28 mouse cellular contexts compared by ENCODE assay signal in genomic region chr11:17764146-17764545, GRCm38 (mm10).
DNase-seq lines count a peak whose midpoint lies in the region; ATAC-seq and TF ChIP-seq lines count a peak whose summit lies in the region.
"Had no signal": no experiment of that assay in that cellular context is flagged by ENCODE, and none has a peak within 500 bp of the region (broad histone marks: within the 10 kb centered on the region; RNA-seq: fewer than 3 reads in every experiment).

No protein-coding gene starts in this region.

- no peaks in the 10 kb centered on the region for H3K79me2 ChIP-seq in MEL (ENCODE audit: control insufficient read depth, insufficient read depth, low read length, poor library complexity)

- H3K4me1 ChIP-seq in MEL (ENCODE audit: control insufficient read depth in 1 of 2, insufficient read depth in 2 of 2, low read length in 2 of 2): peaks cover 7 to 15% of the 10 kb centered on the region in 2 experiments
- H3K4me1 ChIP-seq: embryonic facial prominence, embryonic 13.5 days; forebrain, embryonic 12.5 days; forebrain, embryonic 15.5 days; hindbrain, embryonic 10.5 days; hindbrain, embryonic 13.5 days had no signal

- no peak for TF ChIP-seq RAD21 in MEL (IDR thresholded peaks at IDR 0.05; ENCODE audit: low read depth, low read length)

- peaks cover 2 to 18% of the 10 kb centered on the region in 2 experiments; a peak in 3 of 4 replicates for H3K36me3 ChIP-seq in MEL (ENCODE audit: control insufficient read depth in 1 of 2, insufficient read depth in 2 of 2, low read length in 2 of 2)
- H3K36me3 ChIP-seq: embryonic facial prominence, embryonic 10.5 days; embryonic facial prominence, embryonic 13.5 days; forebrain, embryonic 12.5 days; forebrain, embryonic 15.5 days; heart, embryonic 12.5 days; heart, embryonic 15.5 days; hindbrain, embryonic 10.5 days; hindbrain, embryonic 13.5 days had no signal

- TF ChIP-seq POLR2A in MEL (IDR thresholded peaks at IDR 0.05; ENCODE audit: control insufficient read depth in 1 of 2, insufficient read depth in 1 of 2, low read depth in 1 of 2, low read length in 2 of 2, poor library complexity in 1 of 2): no peak

- no peak overlapping the region for H3K9ac ChIP-seq in MEL (ENCODE audit: control insufficient read depth, low read depth, low read length, poor library complexity, severe bottlenecking)
- H3K9ac ChIP-seq: embryonic facial prominence, embryonic 13.5 days; forebrain, embryonic 12.5 days; forebrain, embryonic 15.5 days; heart, embryonic 12.5 days; heart, embryonic 15.5 days; hindbrain, embryonic 13.5 days had no signal

- no peak for ATAC-seq in cerebellum, adult (ENCODE audit: insufficient number of reproducible peaks, low FRiP score, low TSS enrichment)
- ATAC-seq: forebrain, embryonic 15.5 days; inflammation-experienced regulatory T-cells, adult 6 months; intestine, embryonic 16.5 days; Patski had no signal

- no peak for TF ChIP-seq CTCF in MEL (IDR thresholded peaks at IDR 0.05 in 2 of 3, conservative IDR thresholded peaks at IDR 0.05 in 1 of 3; ENCODE audit: control insufficient read depth in 1 of 3, insufficient read depth in 1 of 3, low read depth in 2 of 3, low read length in 3 of 3, poor library complexity in 1 of 3, severe bottlenecking in 1 of 3)

- H3K9me3 ChIP-seq in MEL (replicated peaks; ENCODE audit: insufficient read depth, low read length): no peaks in the 10 kb centered on the region
- H3K9me3 ChIP-seq: embryonic facial prominence, embryonic 10.5 days; embryonic facial prominence, embryonic 13.5 days; forebrain, embryonic 12.5 days; forebrain, embryonic 15.5 days; heart, embryonic 12.5 days; heart, embryonic 15.5 days; hindbrain, embryonic 10.5 days; hindbrain, embryonic 13.5 days had no signal

- no peak for TF ChIP-seq EP300 in MEL (IDR thresholded peaks at IDR 0.05; ENCODE audit: low read depth in 1 of 2, low read length in 2 of 2)

- no peak overlapping the region for H3K27ac ChIP-seq in MEL (ENCODE audit: control insufficient read depth, low read depth, low read length)
- H3K27ac ChIP-seq: embryonic facial prominence, embryonic 10.5 days; embryonic facial prominence, embryonic 13.5 days; forebrain, embryonic 12.5 days; forebrain, embryonic 15.5 days; heart, embryonic 15.5 days; hindbrain, embryonic 10.5 days; hindbrain, embryonic 13.5 days; hindbrain, postnatal 0 days had no signal

- no peaks in the 10 kb centered on the region for H3K27me3 ChIP-seq in MEL (ENCODE audit: control insufficient read depth in 1 of 2, insufficient read depth in 2 of 2, low read length in 2 of 2)
- H3K27me3 ChIP-seq: embryonic facial prominence, embryonic 13.5 days; forebrain, embryonic 12.5 days; forebrain, embryonic 15.5 days; heart, embryonic 12.5 days; heart, embryonic 15.5 days; hindbrain, embryonic 13.5 days; Patski had no signal

- no peak overlapping the region for H3K4me3 ChIP-seq in MEL (ENCODE audit: control insufficient read depth in 1 of 2, insufficient read depth in 1 of 2, low read depth in 2 of 2, low read length in 2 of 2)
- H3K4me3 ChIP-seq: embryonic facial prominence, embryonic 10.5 days; embryonic facial prominence, embryonic 13.5 days; erythroblast, embryonic 14.5 days; forebrain, embryonic 12.5 days; forebrain, embryonic 15.5 days; heart, embryonic 12.5 days; heart, embryonic 15.5 days; hindbrain, embryonic 10.5 days; hindbrain, embryonic 13.5 days had no signal

- DNase-seq in cerebellum, adult 18-20 months: peak; percentile 12 to 26
- DNase-seq in cerebellum, adult 9-10 months: peak; percentile 44
- no peak for DNase-seq in cerebellum, adult 11-12 months
- DNase-seq in MEL (ENCODE audit: low read depth, low spot score): no peak
- no peak for DNase-seq in ovary, postnatal 36 days (ENCODE audit: low spot score)
- DNase-seq: adrenal gland, postnatal 10 days; adrenal gland, postnatal 36 days; embryo, embryonic 11 days; gastrocnemius, postnatal 25 days; heart, adult 18-20 months; heart, postnatal 10 days; heart, postnatal 36 days; kidney, adult 18-20 months; kidney, adult 9 months had no signal

TF ChIP-seq in MEL, 35 proteins besides CTCF, POLR2A, EP300 and RAD21:
- TF ChIP-seq TBP (IDR thresholded peaks at IDR 0.05; ENCODE audit: low read depth, low read length) (no peak), ZMIZ1 (IDR thresholded peaks at IDR 0.05; ENCODE audit: low read depth, low read length) (0 out of 2 replicates have a peak, but pooled peaks have one; percentile 15)

Comparison
In these comparisons a context has a peak if more than half of its experiments do, and no peak if none do; other contexts are left out.
1. DNase-seq: peak in cerebellum, adult 18-20 months (2 of 2) and cerebellum, adult 9-10 months (single experiment); none in cerebellum, adult 11-12 months (single experiment), MEL (single experiment) and ovary, postnatal 36 days (single experiment).